Mouse (Mus musculus): ENCODE results near the gene Nudt6. TPM values are rescaled to one million over a fixed set of nuclear protein-coding genes. Genes with fewer than 3 reads are reported as not detected.

Nudt6 gene
- 8.0 and 8.9 TPM in 2 replicates for polyA plus RNA-seq (2021; fragmentation: Nextera tagmentation)
- long read RNA-seq, experiment 1, partial matches to known transcripts, result 2 of 8 reads
- long read RNA-seq, experiment 1, other reads (novel, unspliced or antisense), result 1 of 8 reads
- long read RNA-seq, experiment 2, partial matches to known transcripts, result 1 of 16 reads
- long read RNA-seq, experiment 2, other reads (novel, unspliced or antisense), result 10 of 16 reads

GRCm38 (mm10) chr3:37420072-37420471 is at the start of gene Nudt6:
Nudt6 (minus strand) TSS chr3:37420211.

GRCm38 (mm10) chr3:37419458-37419991 is 486 bp downstream of the Nudt6 start, which contains the start of gene Spata5:
Spata5 (plus strand) TSS chr3:37419896.

Other genes starting within 250 kb of the Nudt6 start
- gene Il21, start 187.6 kb downstream of the Nudt6 start, polyA plus RNA-seq (2021; fragmentation: Nextera tagmentation), result not detected in 2 replicates
- gene Bbs12, start 107.7 kb downstream of the Nudt6 start, polyA plus RNA-seq (2021; fragmentation: Nextera tagmentation), result 2.7 and 3.3 TPM in 2 replicates
- gene Cetn4, start 107.5 kb downstream of the Nudt6 start, polyA plus RNA-seq (2021; fragmentation: Nextera tagmentation), result 12.2 and 15.7 TPM in 2 replicates
- 0.72 and 1.1 TPM in 2 replicates for gene Fgf2, start 71.9 kb downstream of the Nudt6 start, polyA plus RNA-seq (2021; fragmentation: Nextera tagmentation)
- gene Spata5, start 315 bp downstream of the Nudt6 start, polyA plus RNA-seq (2021; fragmentation: Nextera tagmentation), result 9.9 and 10.0 TPM in 2 replicates
- gene Spry1, start 219.7 kb upstream of the Nudt6 start, polyA plus RNA-seq (2021; fragmentation: Nextera tagmentation), result 0.99 TPM in 2 replicates

Data from layer of hippocampus, adult 6 months (tissue).